Mouse (Mus musculus): ENCODE data around the gene Nup133.

Gene Nup133

GRCm38 (mm10) chr8:123887956-123888355 is 61.1 kb downstream of the Nup133 start:
- in situ Hi-C loops (cut with MboI, MseI) = no loop called here

GRCm38 (mm10) chr8:123887163-123887562 is 61.9 kb downstream of the Nup133 start:
- in situ Hi-C loops (cut with MboI, MseI) = no loop called here

GRCm38 (mm10) chr8:123884721-123885565 is 64.1 kb downstream of the Nup133 start:
- in situ Hi-C loops (cut with MboI, MseI) = no loop called here

GRCm38 (mm10) chr8:123883094-123883493 is 66.0 kb downstream of the Nup133 start:
- in situ Hi-C loops (cut with MboI, MseI) = no loop called here

GRCm38 (mm10) chr8:123882412-123882811 is 66.7 kb downstream of the Nup133 start:
- in situ Hi-C loops (cut with MboI, MseI) = no loop called here

- in situ Hi-C loops (cut with MboI, MseI) = no loop called here
Measured at GRCm38 (mm10) chr8:123880821-123881350, 68.2 kb downstream of the Nup133 start.

- in situ Hi-C loops (cut with MboI, MseI) = no loop called here
Measured at GRCm38 (mm10) chr8:123880271-123880670, 68.8 kb downstream of the Nup133 start.

- in situ Hi-C loops (cut with MboI, MseI) = no loop called here
Measured at GRCm38 (mm10) chr8:123877865-123878264, 71.2 kb downstream of the Nup133 start.

- in situ Hi-C loops (cut with MboI, MseI) = no loop called here
Measured at GRCm38 (mm10) chr8:123874324-123874723, 74.7 kb downstream of the Nup133 start.

GRCm38 (mm10) chr8:123873364-123873763 is 75.7 kb downstream of the Nup133 start:
- in situ Hi-C loops (cut with MboI, MseI) = no loop called here

GRCm38 (mm10) chr8:123872048-123872447 is 77.0 kb downstream of the Nup133 start:
- in situ Hi-C loops (cut with MboI, MseI) = no loop called here

- in situ Hi-C loops (cut with MboI, MseI) = no loop called here
Measured at GRCm38 (mm10) chr8:123866971-123867370, 82.1 kb downstream of the Nup133 start.

- in situ Hi-C loops (cut with MboI, MseI) = no loop called here
Measured at GRCm38 (mm10) chr8:123865786-123866185, 83.3 kb downstream of the Nup133 start.

- in situ Hi-C loops (cut with MboI, MseI) = no loop called here
Measured at GRCm38 (mm10) chr8:123860386-123860785, 88.7 kb downstream of the Nup133 start.

GRCm38 (mm10) chr8:123859648-123860259 is 89.3 kb downstream of the Nup133 start, which contains the start of gene Ccsap:
Gene Ccsap, minus strand, starts transcription at chr8:123860209.
- in situ Hi-C loops (cut with MboI, MseI) = no loop called here

GRCm38 (mm10) chr8:123858941-123859647 is 90.0 kb downstream of the Nup133 start:
- in situ Hi-C loops (cut with MboI, MseI) = no loop called here

GRCm38 (mm10) chr8:123858574-123858940 is 90.5 kb downstream of the Nup133 start:
- in situ Hi-C loops (cut with MboI, MseI) = no loop called here

GRCm38 (mm10) chr8:123857361-123857760 is 91.7 kb downstream of the Nup133 start:
- in situ Hi-C loops (cut with MboI, MseI) = no loop called here

- in situ Hi-C loops (cut with MboI, MseI) = no loop called here
Measured at GRCm38 (mm10) chr8:123854733-123855475, 94.2 kb downstream of the Nup133 start.

- in situ Hi-C loops (cut with MboI, MseI) = no loop called here
Measured at GRCm38 (mm10) chr8:123854252-123854651, 94.8 kb downstream of the Nup133 start.

GRCm38 (mm10) chr8:123851590-123851989 is 97.5 kb downstream of the Nup133 start:
- in situ Hi-C loops (cut with MboI, MseI) = no loop called here

Measured in T-helper 2 cell (primary cell).